Mouse (Mus musculus): ENCODE results near the gene Slc16a2.

The Slc16a2 gene

GRCm38 (mm10) chrX:103653021-103653420 is 168.8 kb downstream of the Slc16a2 start:
- in situ Hi-C loops (cut with MboI, MseI) = no loop called here

- in situ Hi-C loops (cut with MboI, MseI) = no loop called here
Measured at GRCm38 (mm10) chrX:103652048-103652447, 169.7 kb downstream of the Slc16a2 start.

Data from T-helper 1 cell (primary cell).